Mouse (Mus musculus) layer of hippocampus, adult 18-20 months (tissue): ENCODE measurements around the gene Cdkl3. TPM values are rescaled to one million over a fixed set of nuclear protein-coding genes. Genes with fewer than 3 reads are reported as not detected.

Experiments
- DNase-seq, 2 experiments: peaks; one replicate each; pipeline ENCODE4 v3.0.0; 2022; ENCODE audit warnings: low spot score in 2 of 2
- total RNA-seq, 2 experiments: library from RNA; stranded (reverse); gene quantifications; 2 replicates each; pipeline ENCODE4 v1.2.3; 2021

The Cdkl3 gene
- total RNA-seq, 2 experiments from 2014 or later, result 14.0 to 16.7 TPM

GRCm38 (mm10) chr11:52011011-52011410, 7.0 kb downstream of the Cdkl3 start:
- DNase-seq, result no peak

- no peak for DNase-seq
Observed at GRCm38 (mm10) chr11:52011541-52011940, 7.5 kb downstream of the Cdkl3 start.

- peak in 1 of 2 experiments; percentile 16 for DNase-seq
Observed at GRCm38 (mm10) chr11:52018217-52018616, 14.2 kb downstream of the Cdkl3 start.

GRCm38 (mm10) chr11:52032356-52032755, 28.3 kb downstream of the Cdkl3 start:
- DNase-seq, result no peak

GRCm38 (mm10) chr11:52033953-52034352, 29.9 kb downstream of the Cdkl3 start:
- peak; percentile 58 to 80 for DNase-seq

GRCm38 (mm10) chr11:52035905-52036304, 31.9 kb downstream of the Cdkl3 start:
- no peak for DNase-seq

- DNase-seq, result no peak
Observed at GRCm38 (mm10) chr11:52037659-52038058, 33.6 kb downstream of the Cdkl3 start.

- no peak for DNase-seq
Observed at GRCm38 (mm10) chr11:52043224-52043623, 39.2 kb downstream of the Cdkl3 start.

GRCm38 (mm10) chr11:52044156-52044555, 40.1 kb downstream of the Cdkl3 start:
- DNase-seq, result no peak

GRCm38 (mm10) chr11:52046446-52047165, 42.6 kb downstream of the Cdkl3 start:
- no peak for DNase-seq

GRCm38 (mm10) chr11:52053371-52053770, 49.4 kb downstream of the Cdkl3 start:
- DNase-seq, result no peak

- no peak for DNase-seq
Observed at GRCm38 (mm10) chr11:52054728-52055127, 50.7 kb downstream of the Cdkl3 start.

GRCm38 (mm10) chr11:52056198-52056597, 52.2 kb downstream of the Cdkl3 start:
- no peak for DNase-seq

- DNase-seq, result no peak
Observed at GRCm38 (mm10) chr11:52059001-52059400, 55.0 kb downstream of the Cdkl3 start.

- DNase-seq, result no peak
Observed at GRCm38 (mm10) chr11:52060315-52060714, 56.3 kb downstream of the Cdkl3 start.

GRCm38 (mm10) chr11:52062406-52062805, 58.4 kb downstream of the Cdkl3 start:
- no peak for DNase-seq

- no peak for DNase-seq
Observed at GRCm38 (mm10) chr11:52064398-52064797, 60.4 kb downstream of the Cdkl3 start.

- DNase-seq, result no peak
Observed at GRCm38 (mm10) chr11:52065841-52066240, 61.8 kb downstream of the Cdkl3 start.

- DNase-seq, result no peak
Observed at GRCm38 (mm10) chr11:52071768-52072167, 67.7 kb downstream of the Cdkl3 start.

GRCm38 (mm10) chr11:52073528-52074170, 69.6 kb downstream of the Cdkl3 start:
- DNase-seq, result no peak

GRCm38 (mm10) chr11:52074626-52075470, 70.8 kb downstream of the Cdkl3 start:
- no peak for DNase-seq
